Mouse (Mus musculus) embryonic facial prominence, embryonic 12.5 days (tissue): Measurements from ENCODE around the gene Rsl24d1. TPM values are rescaled to one million over a fixed set of nuclear protein-coding genes. Genes with fewer than 3 reads are reported as not detected.
A peak's percentile ranks its signal among the peaks of the same experiment; 100 is the strongest.

ENCODE experiments used
- ATAC-seq: fragments of 200-750 bp; cut with Nextera tagmentation; 2 replicates; pipeline ENCODE4 v1.8.0; 2017; ENCODE audit not compliant: insufficient number of reproducible peaks, insufficient read depth, low FRiP score, low TSS enrichment
- H3K27ac ChIP-seq: fragments of 300-500 bp; sonication (generic); 2 replicates; pipeline ENCODE4 v1.5.1; 2016; ENCODE audit warnings: mild to moderate bottlenecking
- H3K27me3 ChIP-seq: fragments of 300-500 bp; sonication (generic); 2 replicates; pipeline ENCODE4 v1.6.1; 2016; ENCODE audit warnings: mild to moderate bottlenecking, moderate library complexity
- H3K36me3 ChIP-seq: fragments of 300-500 bp; sonication (generic); 2 replicates; pipeline ENCODE4 v1.6.1; 2016; ENCODE audit warnings: mild to moderate bottlenecking
- H3K4me1 ChIP-seq: fragments of 300-500 bp; sonication (generic); 2 replicates; pipeline ENCODE4 v1.6.1; 2016
- H3K4me2 ChIP-seq: fragments of 300-500 bp; sonication (generic); replicated peaks from 2 replicates; pipeline ENCODE4 v1.6.1; 2016; ENCODE audit warnings: mild to moderate bottlenecking, moderate library complexity
- H3K4me3 ChIP-seq: fragments of 300-500 bp; sonication (generic); 2 replicates; pipeline ENCODE4 v1.5.1; 2016; ENCODE audit warnings: mild to moderate bottlenecking
- H3K9ac ChIP-seq: fragments of 300-500 bp; sonication (generic); 2 replicates; pipeline ENCODE4 v1.6.1; 2016; ENCODE audit warnings: mild to moderate bottlenecking, moderate library complexity
- H3K9me3 ChIP-seq: fragments of 300-500 bp; sonication (generic); 2 replicates; pipeline ENCODE4 v1.6.1; 2016; ENCODE audit warnings: mild to moderate bottlenecking, moderate library complexity
- WGBS: fragments of 180-500 bp; shearing (Covaris S2); methylation state at CpG from one replicate; pipeline ENCODE4 v1.1.7; 2016; 5-methylcytosine and 5-hydroxymethylcytosine counted together
- polyA plus RNA-seq: library from polyadenylated mRNA; unstranded; fragments of >200 nt; fragmentation: Nextera tagmentation; extraction: Ambion mirVana; gene quantifications from 2 replicates; pipeline ENCODE4 v1.2.1, GENCODE M21; 2016

The Rsl24d1 gene
- polyA plus RNA-seq, 1 experiment from 2014 or later = 140 TPM

- no peaks in the 10 kb centered on the region for H3K27me3 ChIP-seq
- H3K9me3 ChIP-seq = no peaks in the 10 kb centered on the region
- no peak overlapping the region for H3K4me2 ChIP-seq
- WGBS = 78% methylated on average over 6 of the region's 6 CpGs
- no peak overlapping the region for H3K4me3 ChIP-seq
- H3K4me1 ChIP-seq = no peaks in the 10 kb centered on the region
- ATAC-seq = no peak
- no peaks in the 10 kb centered on the region for H3K36me3 ChIP-seq
- H3K27ac ChIP-seq = no peak overlapping the region
- no peak overlapping the region for H3K9ac ChIP-seq
Observed at GRCm38 (mm10) chr9:73083956-73084355, 29.3 kb upstream of the Rsl24d1 start.

- Histone ChIP-seq H3K4me1 (no peaks in the 10 kb centered on the region), H3K27ac (no peak overlapping the region), H3K9ac (no peak overlapping the region), H3K36me3 (no peaks in the 10 kb centered on the region), H3K4me3 (no peak overlapping the region), H3K27me3 (no peaks in the 10 kb centered on the region), H3K9me3 (no peaks in the 10 kb centered on the region), H3K4me2 (no peak overlapping the region)
- 84% methylated on average over 6 of the region's 6 CpGs for WGBS
- ATAC-seq = no peak
Observed at GRCm38 (mm10) chr9:73085845-73086244, 27.4 kb upstream of the Rsl24d1 start.

- H3K4me3 ChIP-seq = no peak overlapping the region
- no peak overlapping the region for H3K27ac ChIP-seq
- no peaks in the 10 kb centered on the region for H3K4me1 ChIP-seq
- no peaks in the 10 kb centered on the region for H3K27me3 ChIP-seq
- ATAC-seq = no peak
- no peaks in the 10 kb centered on the region for H3K36me3 ChIP-seq
- H3K9ac ChIP-seq = no peak overlapping the region
- no peaks in the 10 kb centered on the region for H3K9me3 ChIP-seq
- H3K4me2 ChIP-seq = no peak overlapping the region
- WGBS = 57% methylated on average over 8 of the region's 8 CpGs
Observed at GRCm38 (mm10) chr9:73087121-73087520, 26.1 kb upstream of the Rsl24d1 start.

- Histone ChIP-seq H3K27ac (no peak overlapping the region), H3K27me3 (no peaks in the 10 kb centered on the region), H3K9me3 (no peaks in the 10 kb centered on the region), H3K4me1 (no peaks in the 10 kb centered on the region), H3K4me3 (no peak overlapping the region), H3K9ac (no peak overlapping the region), H3K36me3 (no peaks in the 10 kb centered on the region), H3K4me2 (no peak overlapping the region)
- ATAC-seq = no peak
- 74% methylated on average over 5 of the region's 5 CpGs for WGBS
Observed at GRCm38 (mm10) chr9:73087581-73087980, 25.6 kb upstream of the Rsl24d1 start.

- no peak overlapping the region for H3K27ac ChIP-seq
- no peaks in the 10 kb centered on the region; the same call in 1 of the 2 replicates for H3K4me1 ChIP-seq
- ATAC-seq = no peak
- no peak overlapping the region for H3K4me3 ChIP-seq
- H3K36me3 ChIP-seq = no peaks in the 10 kb centered on the region
- no peaks in the 10 kb centered on the region for H3K27me3 ChIP-seq
- 78% methylated on average over 16 of the region's 16 CpGs for WGBS
- H3K4me2 ChIP-seq = no peak overlapping the region
- no peaks in the 10 kb centered on the region for H3K9me3 ChIP-seq
- H3K9ac ChIP-seq = no peak overlapping the region
Observed at GRCm38 (mm10) chr9:73089222-73089920, 23.9 kb upstream of the Rsl24d1 start.

GRCm38 (mm10) chr9:73090121-73090520, 23.1 kb upstream of the Rsl24d1 start:
- Histone ChIP-seq H3K27me3 (no peaks in the 10 kb centered on the region), H3K9me3 (no peaks in the 10 kb centered on the region), H3K4me3 (no peak overlapping the region), H3K9ac (no peak overlapping the region), H3K27ac (no peak overlapping the region), H3K36me3 (no peaks in the 10 kb centered on the region), H3K4me2 (no peak overlapping the region), H3K4me1 (peaks cover 3% of the 10 kb centered on the region; the same call in 1 of the 2 replicates)
- WGBS = 75% methylated on average over 10 of the region's 10 CpGs
- ATAC-seq = no peak

GRCm38 (mm10) chr9:73091747-73092146, 21.5 kb upstream of the Rsl24d1 start:
- Histone ChIP-seq H3K27me3 (no peaks in the 10 kb centered on the region), H3K4me3 (no peak overlapping the region), H3K36me3 (no peaks in the 10 kb centered on the region), H3K4me2 (no peak overlapping the region), H3K27ac (no peak overlapping the region), H3K9ac (no peak overlapping the region), H3K9me3 (no peaks in the 10 kb centered on the region), H3K4me1 (peaks cover 3% of the 10 kb centered on the region; the same call in 1 of the 2 replicates)
- ATAC-seq = no peak
- WGBS = 2% methylated on average over 1 of the region's 1 CpGs

- WGBS = 47% methylated on average over 17 of the region's 17 CpGs
- H3K4me2 ChIP-seq = no peak overlapping the region
- H3K27me3 ChIP-seq = no peaks in the 10 kb centered on the region
- peaks cover 3% of the 10 kb centered on the region; the same call in 1 of the 2 replicates for H3K4me1 ChIP-seq
- H3K9ac ChIP-seq = no peak overlapping the region
- H3K4me3 ChIP-seq = no peak overlapping the region
- ATAC-seq = no peak
- H3K36me3 ChIP-seq = no peaks in the 10 kb centered on the region
- no peak overlapping the region for H3K27ac ChIP-seq
- no peaks in the 10 kb centered on the region for H3K9me3 ChIP-seq
Observed at GRCm38 (mm10) chr9:73094580-73094979, 18.6 kb upstream of the Rsl24d1 start.

GRCm38 (mm10) chr9:73097898-73098297, 15.3 kb upstream of the Rsl24d1 start:
- Histone ChIP-seq H3K4me3 (no peak overlapping the region), H3K27ac (no peak overlapping the region), H3K4me1 (peaks cover 3% of the 10 kb centered on the region; the same call in 1 of the 2 replicates), H3K4me2 (no peak overlapping the region), H3K36me3 (no peaks in the 10 kb centered on the region), H3K27me3 (peaks cover 14% of the 10 kb centered on the region; the same call in 1 of the 2 replicates), H3K9me3 (no peaks in the 10 kb centered on the region), H3K9ac (no peak overlapping the region)
- WGBS = 90% methylated on average over 2 of the region's 2 CpGs
- ATAC-seq = no peak

- WGBS = 85% methylated on average over 5 of the region's 5 CpGs
- Histone ChIP-seq H3K9me3 (no peaks in the 10 kb centered on the region), H3K4me1 (0 out of 2 replicates have a peak, but pooled peaks cover 8% of the 10 kb centered on the region), H3K9ac (no peak within 1 kb of the TSS), H3K36me3 (no peaks in the 10 kb centered on the region), H3K27me3 (peaks cover 36% of the 10 kb centered on the region), H3K4me2 (no peak within 1 kb of the TSS), H3K27ac (no peak within 1 kb of the TSS), H3K4me3 (no peak within 1 kb of the TSS)
- ATAC-seq = no peak
Observed at GRCm38 (mm10) chr9:73101536-73101935, 11.7 kb upstream of the Rsl24d1 start, which contains the start of gene Khdc3. Gene Khdc3, plus strand, starts transcription at chr9:73101836.

- H3K27me3 ChIP-seq = peaks cover 36% of the 10 kb centered on the region
Observed at GRCm38 (mm10) chr9:73102181-73102580, 11.0 kb upstream of the Rsl24d1 start, which contains the start of gene Gm20509. Gene Gm20509, plus strand, starts transcription at chr9:73102470.

GRCm38 (mm10) chr9:73103159-73103879, 9.9 kb upstream of the Rsl24d1 start:
- H3K4me1 ChIP-seq = 0 out of 2 replicates have a peak, but pooled peaks cover 8% of the 10 kb centered on the region
- no peaks in the 10 kb centered on the region for H3K9me3 ChIP-seq
- H3K4me2 ChIP-seq = peak overlapping the region; percentile 82
- H3K27me3 ChIP-seq = peaks cover 36% of the 10 kb centered on the region
- peak; percentile 56; the same call in 1 of the 2 replicates for ATAC-seq
- no peak overlapping the region for H3K27ac ChIP-seq
- WGBS = 8% methylated on average over 59 of the region's 60 CpGs
- H3K36me3 ChIP-seq = no peaks in the 10 kb centered on the region
- H3K9ac ChIP-seq = peak overlapping the region; percentile 52
- peak overlapping the region; percentile 46 for H3K4me3 ChIP-seq

More at GRCm38 (mm10) chr9:73102181-73102580, 11.0 kb upstream of the Rsl24d1 start, which contains the start of gene Gm20509:
- no peak within 1 kb of the TSS for H3K27ac ChIP-seq
- 94% methylated on average over 4 of the region's 4 CpGs for WGBS
- ATAC-seq = no peak
- peak within 1 kb of the TSS; percentile 46 for H3K4me3 ChIP-seq
- 0 out of 2 replicates have a peak, but pooled peaks cover 8% of the 10 kb centered on the region for H3K4me1 ChIP-seq
- peak within 1 kb of the TSS; percentile 82 for H3K4me2 ChIP-seq
- no peaks in the 10 kb centered on the region for H3K36me3 ChIP-seq
- H3K9ac ChIP-seq = peak within 1 kb of the TSS; percentile 52
- no peaks in the 10 kb centered on the region for H3K9me3 ChIP-seq
